Mouse (Mus musculus): ENCODE data around the gene Chst5.

The Chst5 gene

GRCm38 (mm10) chr8:111929648-111930344 lies 19.5 kb upstream of the Chst5 start:
- DNase-seq (ENCODE audit: low spot score): no peak

- no peak for DNase-seq (ENCODE audit: low spot score)
These were observed 14.7 kb upstream of the Chst5 start for GRCm38 (mm10) chr8:111924976-111925375.

GRCm38 (mm10) chr8:111923383-111923804 lies 13.1 kb upstream of the Chst5 start:
- DNase-seq (ENCODE audit: low spot score): peak; percentile 80

- DNase-seq (ENCODE audit: low spot score): no peak
These were observed 10.7 kb upstream of the Chst5 start for GRCm38 (mm10) chr8:111920971-111921370.

GRCm38 (mm10) chr8:111919663-111920062 lies 9.4 kb upstream of the Chst5 start:
- DNase-seq (ENCODE audit: low spot score): no peak

- peak; percentile 58 for DNase-seq (ENCODE audit: low spot score)
These were observed 2.7 kb upstream of the Chst5 start for GRCm38 (mm10) chr8:111912860-111913432.

GRCm38 (mm10) chr8:111911572-111911971 lies 1.3 kb upstream of the Chst5 start:
- DNase-seq (ENCODE audit: low spot score): no peak

- DNase-seq (ENCODE audit: low spot score): no peak
These were observed 4.6 kb downstream of the Chst5 start for GRCm38 (mm10) chr8:111905500-111906121.

GRCm38 (mm10) chr8:111902080-111902479 lies 8.2 kb downstream of the Chst5 start:
- peak; percentile 59 for DNase-seq (ENCODE audit: low spot score)

- no peak for DNase-seq (ENCODE audit: low spot score)
These were observed 11.7 kb downstream of the Chst5 start for GRCm38 (mm10) chr8:111898586-111898985.

GRCm38 (mm10) chr8:111894955-111895354 lies 15.3 kb downstream of the Chst5 start:
- DNase-seq (ENCODE audit: low spot score): no peak

- DNase-seq (ENCODE audit: low spot score): no peak
These were observed 17.6 kb downstream of the Chst5 start for GRCm38 (mm10) chr8:111892615-111893014.

- no peak for DNase-seq (ENCODE audit: low spot score)
These were observed 18.3 kb downstream of the Chst5 start for GRCm38 (mm10) chr8:111891983-111892382.

- DNase-seq (ENCODE audit: low spot score): no peak
These were observed 19.3 kb downstream of the Chst5 start for GRCm38 (mm10) chr8:111890911-111891303.

- DNase-seq (ENCODE audit: low spot score): no peak
These were observed 20.0 kb downstream of the Chst5 start for GRCm38 (mm10) chr8:111889931-111890910.

- DNase-seq (ENCODE audit: low spot score): no peak
These were observed 22.1 kb downstream of the Chst5 start for GRCm38 (mm10) chr8:111888091-111888650.

GRCm38 (mm10) chr8:111887479-111887878 lies 22.8 kb downstream of the Chst5 start:
- DNase-seq (ENCODE audit: low spot score): no peak

- DNase-seq (ENCODE audit: low spot score): no peak
These were observed 26.6 kb downstream of the Chst5 start for GRCm38 (mm10) chr8:111883615-111884014.

- peak; percentile 80 for DNase-seq (ENCODE audit: low spot score)
These were observed 28.7 kb downstream of the Chst5 start for GRCm38 (mm10) chr8:111881591-111881990.

GRCm38 (mm10) chr8:111877711-111878110 lies 32.5 kb downstream of the Chst5 start:
- no peak for DNase-seq (ENCODE audit: low spot score)

GRCm38 (mm10) chr8:111876355-111876948 lies 33.8 kb downstream of the Chst5 start, which contains the start of gene Tmem170:
Tmem170 (minus strand) TSS chr8:111876750.
- peak; percentile 100 for DNase-seq (ENCODE audit: low spot score)
